In the genomic region with DNA sequence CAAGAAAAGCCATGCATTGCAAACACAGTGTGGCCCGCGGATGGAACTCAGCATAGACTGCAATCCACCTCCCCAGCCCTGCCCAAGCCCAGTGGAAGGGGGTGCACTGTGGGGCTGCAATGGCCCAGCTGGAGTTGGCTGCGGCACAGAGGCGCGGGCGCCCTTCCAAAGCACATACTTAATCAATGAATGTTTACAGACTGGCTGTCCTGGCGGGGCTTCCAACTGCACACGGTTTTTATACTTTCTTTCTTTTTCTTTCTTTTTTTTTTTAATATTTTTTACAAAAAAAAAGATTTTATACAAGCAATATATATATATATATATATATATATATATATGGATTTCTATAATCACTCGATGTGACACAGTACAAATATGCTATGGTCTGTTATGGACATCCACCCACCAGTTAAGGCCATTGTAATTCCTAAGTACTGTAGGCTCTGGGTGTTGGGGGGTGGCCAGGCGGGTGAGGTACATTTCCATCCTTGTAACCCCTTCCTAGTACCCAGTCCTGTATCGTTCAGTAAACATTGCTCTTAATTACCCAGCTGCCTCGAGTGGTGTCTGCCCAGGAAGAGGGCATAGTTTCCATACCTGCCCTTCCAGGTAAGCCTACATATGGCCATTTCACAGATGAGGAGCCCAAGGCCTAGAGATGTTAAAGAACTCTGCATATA, we compare ENCODE assay signal across 8 mouse cellular contexts. TPM values are rescaled to one million over a fixed set of nuclear protein-coding genes. Genes with fewer than 3 reads are reported as not detected.
DNase-seq lines count a peak whose midpoint lies in the region; ATAC-seq and TF ChIP-seq lines count a peak whose summit lies in the region.

No protein-coding gene starts in this region.

- no peaks in the 10 kb centered on the region for H3K27me3 ChIP-seq in midbrain, embryonic 14.5 days (ENCODE audit: control insufficient read depth, insufficient read depth, low read length)
- H3K27me3 ChIP-seq in midbrain, embryonic 10.5 days (ENCODE audit: low read depth, poor library complexity, severe bottlenecking), result no peaks in the 10 kb centered on the region
- no peaks in the 10 kb centered on the region for H3K27me3 ChIP-seq in lung, postnatal 0 days (replicated peaks; ENCODE audit: insufficient read depth, low read length)

- H3K36me3 ChIP-seq in midbrain, embryonic 14.5 days (ENCODE audit: control insufficient read depth, insufficient read depth, low read length), result peaks cover 10% of the 10 kb centered on the region
- H3K36me3 ChIP-seq in midbrain, embryonic 10.5 days, result peaks cover 2% of the 10 kb centered on the region; the same call in 1 of the 2 replicates
- H3K36me3 ChIP-seq in lung, postnatal 0 days (ENCODE audit: insufficient read depth, low read length), result peaks cover 3% of the 10 kb centered on the region; the same call in 1 of the 2 replicates

- H3K4me1 ChIP-seq in midbrain, embryonic 14.5 days (ENCODE audit: control insufficient read depth, insufficient read depth, low read length), result no peaks in the 10 kb centered on the region
- peaks cover 5% of the 10 kb centered on the region; the same call in 1 of the 2 replicates for H3K4me1 ChIP-seq in midbrain, embryonic 10.5 days
- peaks cover 30% of the 10 kb centered on the region for H3K4me1 ChIP-seq in lung, postnatal 0 days (ENCODE audit: insufficient read depth, low read depth, low read length)

- WGBS in midbrain, embryonic 14.5 days, result 80% methylated on average over 12 of the region's 12 CpGs
- WGBS in midbrain, embryonic 10.5 days, result 85% methylated on average over 12 of the region's 12 CpGs
- 23% methylated on average over 12 of the region's 12 CpGs for WGBS in lung, postnatal 0 days

- ATAC-seq in midbrain, embryonic 14.5 days (ENCODE audit: low FRiP score, low TSS enrichment), result 0 out of 2 replicates have a peak, but pooled peaks have one; percentile 20
- peak; percentile 91 for ATAC-seq in lung, postnatal 0 days
- no peak for ATAC-seq in CD4-positive, CD25-positive, alpha-beta regulatory T cell, adult 4 months

- no peak overlapping the region for H3K27ac ChIP-seq in midbrain, embryonic 14.5 days (replicated peaks; ENCODE audit: low read depth, low read length)
- H3K27ac ChIP-seq in midbrain, embryonic 10.5 days (replicated peaks), result no peak overlapping the region
- H3K27ac ChIP-seq in lung, postnatal 0 days (ENCODE audit: low read length), result peak overlapping the region; percentile 47; the same call in 1 of the 2 replicates

- H3K4me2 ChIP-seq in midbrain, embryonic 14.5 days (ENCODE audit: low read length), result no peak overlapping the region
- no peak overlapping the region; the same call in 1 of the 2 replicates for H3K4me2 ChIP-seq in lung, postnatal 0 days (replicated peaks; ENCODE audit: low read depth, low read length)

- H3K9me3 ChIP-seq in midbrain, embryonic 14.5 days (ENCODE audit: control insufficient read depth, low read length), result no peaks in the 10 kb centered on the region
- H3K9me3 ChIP-seq in midbrain, embryonic 10.5 days (replicated peaks), result no peaks in the 10 kb centered on the region
- no peaks in the 10 kb centered on the region for H3K9me3 ChIP-seq in lung, postnatal 0 days (ENCODE audit: low read length)

- TF ChIP-seq EP300 in lung, postnatal 0 days (IDR thresholded peaks at IDR 0.05), result peak; percentile 4; the same call in 1 of the 2 replicates

- H3K9ac ChIP-seq in midbrain, embryonic 14.5 days (replicated peaks; ENCODE audit: low read length), result no peak overlapping the region
- H3K9ac ChIP-seq in lung, postnatal 0 days (replicated peaks; ENCODE audit: low read depth), result no peak overlapping the region

- H3K4me3 ChIP-seq in midbrain, embryonic 14.5 days (replicated peaks; ENCODE audit: low read depth, low read length), result no peak overlapping the region
- H3K4me3 ChIP-seq in midbrain, embryonic 10.5 days, result no peak overlapping the region
- no peak overlapping the region for H3K4me3 ChIP-seq in lung, postnatal 0 days (ENCODE audit: low read depth, low read length)

- TF ChIP-seq CTCF in lung, postnatal 0 days (IDR thresholded peaks at IDR 0.05), result no peak

- peak; percentile 71 to 81 for DNase-seq in cerebellum, postnatal 10 days
- no peak for DNase-seq in cerebellum, adult 9-11 months
- DNase-seq in midbrain, embryonic 14.5 days, result peak; percentile 55
- DNase-seq in midbrain, embryonic 10.5 days (ENCODE audit: low spot score), result no peak
- DNase-seq in heart, postnatal 4 days, result peak; percentile 68
- peak; percentile 93 for DNase-seq in lung, postnatal 0 days (ENCODE audit: low spot score)
- peak; percentile 86 for DNase-seq in urinary bladder, postnatal 14 days (ENCODE audit: low spot score)

RNA-seq across cellular contexts. Expression of a gene that starts 40.6 kb away (rescaled TPM):
- polyA plus RNA-seq in midbrain, embryonic 14.5 days (2014; fragmentation: Nextera tagmentation; extraction: Ambion mirVana), result 0.68 and 1.1 TPM in 2 replicates
- 0.49 TPM in 1 of 2 replicates, not detected in the other for polyA plus RNA-seq in midbrain, embryonic 10.5 days (2016; fragmentation: Nextera tagmentation; extraction: Ambion mirVana)
- 10 to 100 TPM in 1 of 2 experiments, 1 to 10 TPM in 1; 9.1 to 12.2 TPM for total RNA-seq in heart, postnatal 4 days (2021)
- polyA plus RNA-seq in lung, postnatal 0 days (2015; fragmentation: Nextera tagmentation; extraction: Ambion mirVana), result 1.2 and 1.4 TPM in 2 replicates
- under 1 TPM in 1 of 2 experiments, not detected in 1; 0.20 TPM for polyA plus RNA-seq in CD4-positive, CD25-positive, alpha-beta regulatory T cell, adult 4 months (2017; shearing (Covaris generic))

RNA-seq across cellular contexts. Expression of a gene that starts 47.0 kb away (rescaled TPM):
- 0.68 TPM in 1 of 2 replicates, not detected in the other for polyA plus RNA-seq in midbrain, embryonic 14.5 days (2014; fragmentation: Nextera tagmentation; extraction: Ambion mirVana)
- polyA plus RNA-seq in midbrain, embryonic 10.5 days (2016; fragmentation: Nextera tagmentation; extraction: Ambion mirVana), result 1.8 and 2.6 TPM in 2 replicates
- 1 to 10 TPM in 1 of 2 experiments, under 1 TPM in 1; 0.74 to 1.5 TPM for total RNA-seq in heart, postnatal 4 days (2021)
- polyA plus RNA-seq in lung, postnatal 0 days (2015; fragmentation: Nextera tagmentation; extraction: Ambion mirVana), result 27.9 and 28.6 TPM in 2 replicates
- polyA plus RNA-seq in CD4-positive, CD25-positive, alpha-beta regulatory T cell, adult 4 months (2017; shearing (Covaris generic)), result 100 to 1,000 TPM; 162 to 234 TPM

Comparison
In these comparisons a context has a peak if more than half of its experiments do, and no peak if none do; other contexts are left out.
1. DNase-seq: peak in cerebellum, postnatal 10 days (2 of 2), midbrain, embryonic 14.5 days (single experiment), heart, postnatal 4 days (single experiment), lung, postnatal 0 days (single experiment) and urinary bladder, postnatal 14 days (single experiment); none in cerebellum, adult 9-11 months (single experiment) and midbrain, embryonic 10.5 days (single experiment).